Mouse (Mus musculus): ENCODE data around the gene Fam120a.

The Fam120a gene

DNA sequence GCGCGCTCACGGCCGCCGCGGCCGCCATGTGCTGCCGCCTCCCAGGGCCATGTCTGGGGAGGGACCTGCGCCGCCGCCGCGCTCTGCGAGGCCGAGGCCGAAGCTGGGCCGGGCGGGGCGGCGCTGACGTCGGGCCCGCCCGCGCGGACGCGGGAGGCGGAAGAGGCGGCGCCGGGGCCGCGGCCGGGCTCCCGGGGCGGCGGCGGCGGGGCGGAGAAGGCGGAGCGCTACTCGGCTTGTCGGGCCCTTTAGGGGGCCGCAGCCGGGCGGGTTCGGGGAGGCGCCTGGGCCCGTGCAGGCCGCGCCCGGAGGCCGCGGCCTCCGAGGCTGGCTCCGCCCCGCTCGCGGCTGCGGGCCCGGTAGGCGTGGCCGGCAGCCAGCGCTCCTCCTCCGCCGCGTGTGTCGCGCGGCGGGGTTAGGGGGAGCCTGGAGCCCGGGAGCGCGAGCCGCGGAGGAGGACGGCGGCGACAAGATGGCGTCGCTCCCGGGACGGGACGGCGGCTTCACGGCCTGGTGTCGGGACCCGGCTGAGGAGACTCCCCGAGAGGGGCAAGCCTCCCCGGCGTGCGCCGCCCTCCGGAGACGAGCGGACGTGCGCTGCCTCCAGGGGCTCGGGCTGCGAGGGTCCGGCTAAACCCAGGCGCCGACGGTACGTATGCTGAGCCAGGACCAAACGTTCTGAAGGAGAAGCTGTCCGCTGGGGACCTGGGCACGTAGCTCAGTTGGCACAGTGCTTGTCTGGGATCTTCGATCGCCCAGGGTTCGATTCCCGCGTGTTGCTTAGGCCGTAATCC is at the start of gene Fam120a:
TSS of gene Fam120a (minus strand) at position 62 of the 794 bp plus-strand sequence.
- DNase-seq (ENCODE audit: low spot score in 2 of 2), result peak; percentile 86 to 87

- DNase-seq (ENCODE audit: low spot score in 2 of 2), result no peak
Observed at GRCm38 (mm10) chr13:49017375-49017774, 49.6 kb upstream of the Fam120a start.

GRCm38 (mm10) chr13:49016311-49016761 is 48.5 kb upstream of the Fam120a start:
- DNase-seq (ENCODE audit: low spot score in 2 of 2), result peak; percentile 17 to 40

GRCm38 (mm10) chr13:49015366-49016306 is 47.8 kb upstream of the Fam120a start:
- no peak for DNase-seq (ENCODE audit: low spot score in 2 of 2)

DNA sequence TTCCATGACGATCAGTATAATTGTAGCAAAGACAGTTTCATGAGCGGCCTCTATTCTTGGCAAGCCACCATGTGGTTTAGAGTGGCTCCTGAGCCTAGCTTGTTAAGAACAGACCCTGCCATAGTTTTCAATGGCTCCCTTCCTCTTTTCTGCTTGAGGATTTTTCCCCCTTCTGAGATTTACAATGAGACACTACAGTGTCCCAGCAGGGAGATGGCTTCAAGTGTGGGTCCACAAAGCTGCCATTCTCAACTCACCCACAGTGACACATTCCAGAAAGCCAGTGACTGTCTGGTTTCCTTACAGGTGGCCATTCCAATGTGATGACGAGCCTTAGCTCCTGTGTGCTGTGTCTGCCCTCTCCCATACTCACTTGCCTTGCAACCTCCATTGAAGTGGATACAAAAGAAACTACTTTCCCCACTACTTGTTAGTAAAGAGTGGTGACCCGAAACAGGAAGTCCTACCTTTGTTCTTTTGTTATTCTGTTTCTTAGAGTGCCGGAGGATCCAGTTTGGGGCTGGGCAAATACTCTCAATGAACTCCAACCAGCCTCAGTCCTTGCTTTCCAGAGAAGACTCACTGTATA is 45.5 kb upstream of the Fam120a start:
- no peak for DNase-seq (ENCODE audit: low spot score in 2 of 2)

DNA sequence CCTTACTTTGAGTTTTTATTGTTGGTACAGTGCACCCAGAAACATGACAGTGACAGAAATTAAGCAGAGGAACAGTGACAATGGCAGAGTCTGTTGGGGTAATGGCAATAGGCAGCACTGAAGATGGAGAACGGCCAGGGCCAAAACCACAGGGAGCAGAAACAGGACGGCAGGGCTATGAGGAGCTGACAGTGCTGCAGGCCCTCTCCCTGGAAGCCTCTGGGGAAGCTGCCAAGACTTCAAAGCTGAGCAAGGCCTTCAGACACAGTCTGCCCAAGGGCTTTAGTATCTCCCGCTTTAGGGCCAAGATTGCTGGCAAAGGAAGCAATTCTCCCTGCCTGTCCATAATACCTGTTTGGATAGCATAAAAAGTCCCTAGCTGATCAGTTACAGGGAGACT is 33.9 kb upstream of the Fam120a start:
- no peak for DNase-seq (ENCODE audit: low spot score in 2 of 2)

DNA sequence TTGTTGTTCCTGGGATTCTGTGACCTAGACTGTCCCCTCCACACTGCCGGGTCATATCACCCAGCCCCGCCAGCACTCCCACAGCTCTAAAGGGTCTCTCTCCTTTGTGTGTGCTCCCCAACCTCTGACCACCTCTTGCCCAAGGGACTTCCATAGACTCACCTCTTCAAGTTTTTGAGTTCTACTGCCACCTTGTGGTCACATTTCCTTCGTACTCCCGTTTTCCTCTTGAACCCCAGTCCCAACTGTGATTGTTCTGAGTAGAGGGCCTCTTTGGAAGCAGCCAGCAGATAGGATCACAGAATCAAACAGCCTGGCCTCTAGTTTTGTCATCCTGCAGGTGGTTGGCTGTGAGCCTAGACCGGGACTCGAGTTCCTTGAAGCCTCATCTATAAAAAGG is 30.8 kb upstream of the Fam120a start:
- peak in 1 of 2 experiments; percentile 52 for DNase-seq (ENCODE audit: low spot score in 2 of 2)

GRCm38 (mm10) chr13:48996731-48997130 is 28.9 kb upstream of the Fam120a start:
- DNase-seq (ENCODE audit: low spot score in 2 of 2), result no peak

DNA sequence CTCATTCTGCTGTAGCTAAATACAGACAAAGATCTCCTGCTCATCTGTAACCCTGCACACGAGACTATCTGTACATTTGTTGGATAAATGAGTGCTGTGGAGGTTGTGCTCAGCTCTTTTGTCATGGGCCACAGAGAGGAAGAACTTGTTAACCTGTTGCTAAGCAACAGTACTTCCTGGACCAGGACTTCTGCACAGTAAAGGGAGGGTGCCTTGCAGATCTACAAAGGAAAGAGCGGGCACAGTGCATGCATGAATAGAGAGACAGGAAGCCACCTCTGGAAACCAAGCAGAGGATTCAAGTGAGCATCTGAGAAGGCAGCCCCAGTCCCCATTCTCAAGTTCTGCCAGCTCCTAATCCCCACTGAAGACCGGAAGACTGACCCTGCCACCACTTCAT is 27.1 kb upstream of the Fam120a start:
- no peak for DNase-seq (ENCODE audit: low spot score in 2 of 2)

DNA sequence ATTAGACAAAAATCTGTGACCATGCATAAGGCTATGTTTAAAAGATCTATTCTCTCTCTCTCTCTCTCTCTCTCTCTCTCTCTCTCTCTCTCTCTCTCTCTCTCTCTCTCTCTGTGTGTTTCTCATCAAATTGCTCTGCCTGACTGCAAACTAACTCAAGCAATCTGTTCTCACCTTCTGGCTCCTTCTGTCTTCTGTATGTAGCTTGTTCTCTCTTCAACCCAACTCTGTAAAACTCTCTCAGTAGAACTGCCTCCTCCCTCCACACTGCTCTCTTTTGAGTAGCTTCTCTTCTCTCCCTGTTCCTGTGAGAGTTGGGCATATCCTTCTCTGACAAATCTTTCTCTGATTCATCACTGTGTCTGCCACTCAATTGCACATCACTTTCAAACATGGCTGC is 25.1 kb upstream of the Fam120a start:
- no peak for DNase-seq (ENCODE audit: low spot score in 2 of 2)

DNA sequence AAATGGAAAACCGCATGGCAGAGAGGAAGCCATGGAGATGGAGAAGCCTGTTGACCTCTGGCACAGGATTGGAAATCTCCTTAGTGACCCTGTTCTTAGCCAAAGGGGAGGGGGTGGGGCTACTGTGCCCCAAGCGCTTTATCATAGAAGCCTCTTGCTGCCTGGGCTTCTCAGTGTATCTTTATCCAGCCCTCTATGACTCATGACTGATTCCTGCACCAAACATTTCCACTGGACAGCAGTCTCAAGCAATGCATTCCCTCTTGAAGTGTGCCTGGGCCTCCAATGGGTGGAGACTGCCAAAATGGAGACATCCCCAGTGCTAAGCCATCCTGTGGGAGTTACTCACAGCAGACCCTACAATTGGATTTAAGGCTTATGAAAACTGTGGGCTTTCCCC is 22.3 kb upstream of the Fam120a start:
- DNase-seq (ENCODE audit: low spot score in 2 of 2), result no peak

GRCm38 (mm10) chr13:48982482-48983098 is 14.8 kb upstream of the Fam120a start:
- DNase-seq (ENCODE audit: low spot score in 2 of 2), result no peak

GRCm38 (mm10) chr13:48979069-48979468 is 11.3 kb upstream of the Fam120a start:
- DNase-seq (ENCODE audit: low spot score in 2 of 2), result no peak

GRCm38 (mm10) chr13:48977858-48978257 is 10.0 kb upstream of the Fam120a start:
- DNase-seq (ENCODE audit: low spot score in 2 of 2), result peak in 1 of 2 experiments; percentile 52

- no peak for DNase-seq (ENCODE audit: low spot score in 2 of 2)
Observed at GRCm38 (mm10) chr13:48974699-48975098, 6.9 kb upstream of the Fam120a start.

DNA sequence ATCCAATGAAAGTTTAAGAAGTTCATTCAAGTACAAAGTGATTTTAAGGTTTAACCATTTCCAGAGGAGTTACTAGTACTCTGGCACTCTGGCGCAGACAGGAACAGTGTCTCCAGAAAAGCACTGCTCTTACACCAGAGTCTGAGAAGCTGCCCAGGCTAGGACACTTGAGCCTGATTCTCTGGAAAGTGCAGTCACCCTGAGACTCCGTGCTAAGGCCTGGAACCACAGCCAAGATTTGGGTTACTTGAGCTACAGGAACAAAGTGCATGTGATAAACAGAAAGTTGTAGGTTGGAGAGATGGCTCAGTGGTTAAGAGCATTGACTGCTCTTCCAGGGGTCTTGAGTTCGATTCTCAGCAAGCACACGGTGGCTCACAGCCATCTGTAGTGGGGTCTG is 6.4 kb upstream of the Fam120a start:
- DNase-seq (ENCODE audit: low spot score in 2 of 2), result no peak

DNA sequence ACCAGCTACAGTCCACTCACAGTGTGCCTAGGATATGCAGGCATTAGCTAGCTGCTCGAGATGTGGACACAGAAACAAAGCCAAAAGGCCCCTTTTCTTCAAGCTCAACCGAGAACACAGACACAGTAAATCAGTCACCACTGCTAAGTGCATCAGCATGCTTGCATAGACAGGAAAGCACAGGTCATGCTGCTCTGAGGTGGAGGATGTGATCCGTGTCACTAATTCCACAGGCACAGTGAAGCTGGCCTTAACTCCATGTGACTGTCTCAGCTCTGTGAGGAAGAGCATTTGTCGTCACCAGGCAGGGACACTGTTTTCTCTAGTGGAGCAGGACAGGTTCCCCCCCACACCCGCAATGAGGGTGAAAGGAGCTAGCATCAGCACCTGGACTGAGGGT is 5.4 kb upstream of the Fam120a start:
- no peak for DNase-seq (ENCODE audit: low spot score in 2 of 2)

- no peak for DNase-seq (ENCODE audit: low spot score in 2 of 2)
Observed at GRCm38 (mm10) chr13:48971033-48971432, 3.2 kb upstream of the Fam120a start.

DNA sequence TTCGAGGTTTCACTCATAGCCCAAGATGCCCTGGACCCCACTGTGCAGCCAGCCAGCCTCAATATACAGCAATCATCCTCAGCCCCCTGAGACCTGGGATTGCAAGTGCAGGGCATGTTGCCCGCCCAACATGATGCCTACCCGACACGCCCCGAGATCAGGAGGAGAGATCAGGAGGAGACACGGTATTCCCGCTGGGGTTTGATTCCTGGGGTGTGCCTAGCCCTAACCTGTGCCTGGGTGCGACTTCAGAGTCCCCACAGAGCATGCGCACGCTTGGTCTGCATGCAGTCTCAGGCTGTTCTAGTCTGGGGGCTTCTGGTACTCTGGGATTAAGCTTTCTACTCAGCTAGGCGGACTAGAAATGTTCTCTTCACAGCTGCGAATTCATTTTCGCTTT is 2.7 kb upstream of the Fam120a start:
- no peak for DNase-seq (ENCODE audit: low spot score in 2 of 2)

DNA sequence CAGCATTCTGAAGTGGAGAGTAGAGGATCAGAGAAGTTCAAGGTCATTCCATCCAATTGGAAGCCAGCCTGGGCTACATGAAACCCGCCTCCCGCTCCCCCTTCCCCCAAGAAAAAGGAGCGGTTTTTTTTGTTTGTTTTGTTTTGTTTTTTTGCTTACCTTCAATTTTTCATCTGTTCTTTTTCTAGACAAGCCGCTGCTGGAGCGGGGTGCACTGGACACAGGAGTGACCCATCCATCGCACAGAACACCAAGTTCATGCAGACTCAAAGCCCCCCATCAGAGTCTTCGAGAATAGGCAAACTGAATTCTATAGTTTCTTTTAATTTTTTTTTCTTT is 902 bp upstream of the Fam120a start:
- DNase-seq (ENCODE audit: low spot score in 2 of 2), result no peak

- peak; percentile 51 for DNase-seq (ENCODE audit: low spot score in 2 of 2)
Observed at GRCm38 (mm10) chr13:48966851-48967821, 681 bp downstream of the Fam120a start.

Measured in heart, adult 9 months (tissue).